Mouse (Mus musculus) heart, postnatal 36 days (tissue): ENCODE data around the gene Orai1. TPM values are rescaled to one million over a fixed set of nuclear protein-coding genes. Genes with fewer than 3 reads are reported as not detected.

Experiments
- DNase-seq, 2 experiments: peaks; one replicate each; pipeline ENCODE4 v3.0.0; 2021 to 2022
- intact Hi-C: fragments of 180-260 bp; cut with DNase I; formaldehyde crosslinking; loops from one replicate; pipeline ENCODE4 v1.15.1; 2025
- total RNA-seq, 2 experiments: library from RNA; stranded (reverse); gene quantifications; 2 replicates each; pipeline ENCODE4 v1.2.3; 2021

Gene Orai1
- total RNA-seq, 2 experiments from 2014 or later: 16.7 to 19.3 TPM

DNA sequence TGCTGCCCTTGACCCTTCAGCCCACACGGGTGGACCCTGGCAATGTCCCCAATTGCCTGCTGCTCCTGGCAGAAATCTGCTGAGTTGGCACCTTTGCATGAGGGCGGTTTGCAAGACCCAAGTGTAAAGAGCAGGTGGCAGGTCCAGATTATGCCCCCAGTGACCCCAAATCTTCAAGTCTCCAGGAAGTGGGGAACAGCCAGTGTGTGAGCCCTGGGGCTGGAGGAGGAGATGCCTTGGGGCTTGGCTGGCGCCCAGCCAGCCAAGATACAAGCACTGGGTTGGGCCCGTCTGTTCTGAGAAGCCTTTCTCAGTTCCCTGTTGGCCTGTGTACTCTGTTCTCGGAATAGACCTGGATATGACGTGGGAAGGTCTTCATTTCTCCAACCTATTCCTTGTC, 12.6 kb downstream of the Orai1 start:
- intact Hi-C loops: no loop called here
- peak in 1 of 2 experiments; percentile 31 for DNase-seq

DNA sequence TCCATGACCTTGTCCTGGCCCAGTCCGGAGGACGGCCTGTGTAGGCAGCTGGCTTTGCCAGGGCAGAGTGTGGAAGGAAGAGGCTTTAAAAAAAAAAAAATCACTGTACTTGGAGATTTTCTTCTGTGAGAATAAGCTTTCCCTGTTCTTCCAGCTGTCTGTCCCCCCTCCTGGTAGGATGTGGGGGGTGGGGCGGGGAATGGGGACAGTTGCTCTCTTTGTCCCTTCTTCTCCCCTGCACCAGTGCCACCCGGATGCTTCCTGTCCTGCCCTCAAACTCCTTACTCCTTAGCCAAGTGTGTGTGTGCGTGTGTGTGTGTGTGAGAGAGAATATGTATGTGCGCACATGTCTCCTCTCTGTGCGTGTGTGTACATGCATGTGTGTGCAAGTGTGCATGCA, 14.9 kb downstream of the Orai1 start:
- intact Hi-C loops: no loop called here
- no peak for DNase-seq

DNA sequence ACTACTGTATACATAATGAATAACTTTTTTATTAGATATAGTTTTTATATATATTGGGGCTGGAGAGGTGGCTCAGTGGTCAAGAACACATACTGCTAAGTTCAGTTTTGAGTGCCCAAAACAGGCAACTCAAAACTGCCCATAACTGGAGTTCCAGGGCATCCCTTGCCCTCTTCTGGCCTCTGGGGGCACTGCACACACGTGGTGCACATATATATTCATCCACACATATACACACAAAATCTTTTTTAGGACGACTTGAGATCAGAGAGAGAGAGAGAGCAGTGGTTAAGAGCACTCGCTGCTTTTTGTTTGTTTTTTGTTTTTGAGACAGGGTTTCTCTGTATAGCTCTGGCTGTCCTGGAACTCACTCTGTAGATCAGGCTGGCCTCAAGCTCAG, 16.4 kb downstream of the Orai1 start:
- intact Hi-C loops: no loop called here
- DNase-seq: no peak

DNA sequence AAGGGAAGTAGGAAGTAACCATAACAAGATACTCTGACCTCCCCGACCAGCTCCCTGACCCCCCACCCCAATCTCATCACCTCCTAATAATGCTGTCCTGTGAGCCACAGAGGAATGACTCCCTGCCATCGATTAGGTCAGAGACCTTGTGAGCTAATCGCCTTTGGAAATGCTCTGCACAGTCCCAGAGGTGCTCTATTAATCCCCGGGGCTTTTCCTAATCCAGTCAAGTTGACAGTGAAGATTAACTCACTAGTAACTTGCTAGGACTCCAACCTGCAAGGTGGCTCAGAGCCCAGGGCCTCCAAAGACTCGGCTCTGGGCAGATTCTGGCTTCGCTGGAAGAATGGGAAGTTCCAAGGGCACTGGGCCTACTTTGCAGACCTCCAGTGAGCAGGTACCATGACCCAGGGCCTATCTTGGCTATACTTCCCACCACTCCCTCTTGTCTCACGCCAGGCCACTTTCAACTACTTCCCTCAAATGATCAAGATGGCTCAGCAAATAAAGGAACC, 18.8 kb downstream of the Orai1 start:
- DNase-seq: no peak
- intact Hi-C loops: no loop called here

DNA sequence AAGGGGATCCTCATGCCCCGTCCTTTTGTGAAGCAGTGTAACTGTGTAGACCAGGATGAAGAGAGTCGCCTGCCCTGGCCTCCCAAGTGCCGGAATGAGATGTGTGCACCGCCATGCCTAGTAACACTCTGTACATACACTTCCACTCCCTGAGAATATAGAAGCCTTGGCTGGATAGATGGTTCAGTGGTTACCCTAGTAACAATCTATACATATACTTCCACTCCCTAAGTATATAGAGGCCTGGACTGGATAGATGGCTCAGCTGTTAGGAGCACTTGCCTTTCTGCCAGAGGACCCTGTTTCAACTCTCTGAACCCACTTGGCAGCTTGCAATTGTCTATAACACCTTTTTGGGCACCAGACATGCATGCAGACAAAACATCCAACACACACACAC, 20.2 kb downstream of the Orai1 start:
- intact Hi-C loops: no loop called here
- DNase-seq: no peak

DNA sequence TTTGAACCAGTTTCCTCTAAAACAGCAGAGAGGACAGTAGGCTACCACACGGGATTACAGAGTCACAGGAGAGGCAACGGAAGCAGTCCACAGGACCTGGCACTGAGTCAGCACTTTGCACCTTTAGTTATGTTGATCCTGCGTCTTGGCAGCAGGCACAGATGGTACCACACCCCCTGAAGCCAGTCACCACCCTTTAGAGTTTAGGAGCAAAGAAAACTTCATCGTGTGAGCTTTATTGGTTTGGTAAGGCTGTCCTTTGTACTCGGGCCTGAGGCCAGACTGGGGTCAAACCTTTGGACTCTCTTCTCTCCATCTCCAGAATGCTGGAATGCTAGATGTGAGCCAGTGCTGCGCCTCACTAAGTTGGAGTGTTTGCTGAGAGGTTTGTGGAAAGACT, 20.7 kb downstream of the Orai1 start:
- no peak for DNase-seq
- intact Hi-C loops: no loop called here

DNA sequence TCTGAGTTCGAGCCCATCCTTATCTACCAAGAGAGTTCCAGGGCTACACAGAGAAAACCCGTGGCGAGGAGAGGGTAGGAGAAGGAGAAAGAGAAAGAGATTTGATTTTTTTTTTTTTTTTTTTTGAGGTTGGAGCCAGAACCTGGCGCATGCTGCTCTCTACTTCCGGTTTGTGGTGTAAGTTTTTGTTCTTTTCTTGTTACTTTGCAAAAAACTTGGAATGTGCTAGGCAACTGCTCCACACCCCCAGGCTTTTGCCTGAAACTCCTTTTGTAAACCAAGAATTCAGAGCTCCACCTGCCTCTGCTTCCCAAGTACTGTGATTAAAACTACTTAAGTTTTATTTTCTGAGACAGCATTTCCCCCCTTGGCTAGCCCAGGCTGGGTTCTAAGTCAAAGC, 23.2 kb downstream of the Orai1 start:
- intact Hi-C loops: no loop called here

DNA sequence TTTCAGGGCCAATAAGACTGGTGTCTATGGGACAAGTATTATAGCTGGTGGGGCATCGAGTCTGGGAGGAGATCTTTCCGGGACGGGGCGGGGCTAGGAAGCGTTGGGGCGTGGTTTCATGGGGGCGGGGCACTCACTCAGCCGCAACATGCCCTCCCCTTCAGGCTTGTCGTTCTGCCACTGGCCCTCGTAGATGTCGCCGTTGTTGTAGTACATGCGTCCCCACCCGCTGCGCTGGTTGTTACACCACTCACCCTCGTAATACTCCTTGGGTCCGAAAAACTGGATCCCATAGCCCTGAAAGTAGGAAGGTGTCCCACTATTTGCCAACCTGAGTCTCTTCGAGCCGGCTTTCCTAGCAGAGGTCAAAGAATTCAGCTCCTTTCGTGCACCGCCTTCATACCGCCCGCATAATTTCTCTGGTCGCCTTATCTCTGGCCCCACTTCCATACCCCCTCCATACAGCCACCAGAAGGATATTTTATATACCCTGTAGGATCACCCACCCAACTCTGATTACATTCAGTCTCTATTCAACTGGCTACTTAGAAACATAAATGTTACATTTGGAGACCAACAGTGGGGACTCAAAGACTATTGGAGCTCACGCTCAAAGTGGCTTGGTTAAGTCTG, 24.4 kb downstream of the Orai1 start:
- peak; percentile 78 to 86 for DNase-seq
- intact Hi-C loops: no loop called here

More for the DNA sequence above, 23.2 kb downstream of the Orai1 start:
- DNase-seq: no peak

DNA sequence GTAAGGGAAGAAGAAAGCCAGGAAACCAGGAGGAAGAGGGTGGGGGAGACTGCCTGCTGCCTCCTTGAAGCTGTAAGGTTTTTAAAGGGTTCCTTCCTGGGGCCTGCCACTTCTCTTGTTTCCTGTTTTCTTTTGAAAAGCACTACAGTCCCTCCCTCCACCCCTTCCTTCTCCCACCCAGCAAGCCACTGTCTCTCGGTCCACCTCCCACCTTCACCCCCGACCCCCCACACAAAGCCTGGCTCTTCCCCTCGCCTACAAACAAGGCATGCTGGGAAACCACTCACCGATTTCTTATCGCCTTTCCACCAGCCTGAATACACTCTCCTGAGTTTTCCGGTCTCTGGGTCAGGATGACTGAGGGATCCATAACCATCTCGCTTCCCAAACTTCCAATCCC, 25.9 kb downstream of the Orai1 start:
- intact Hi-C loops: no loop called here
- DNase-seq: no peak

DNA sequence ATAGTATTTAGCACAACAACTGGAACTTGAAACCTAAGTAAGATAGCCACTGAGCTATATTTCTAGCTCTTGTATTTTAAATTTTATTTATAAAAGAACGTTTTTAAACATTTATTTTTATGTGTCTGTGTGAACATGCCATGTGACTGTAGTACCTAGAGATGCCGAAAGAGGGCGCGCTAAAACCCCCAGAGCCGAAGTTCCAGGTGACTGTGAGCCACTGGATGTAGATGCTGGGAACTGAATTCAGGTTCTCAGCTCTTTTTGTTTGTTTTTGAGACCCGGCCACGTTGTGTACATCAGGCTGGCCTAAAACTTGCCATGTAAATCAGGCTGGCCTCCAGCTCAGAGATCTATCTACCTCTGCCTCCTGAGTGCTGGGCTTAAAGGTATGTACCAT, 29.0 kb downstream of the Orai1 start:
- intact Hi-C loops: no loop called here
- DNase-seq: no peak

DNA sequence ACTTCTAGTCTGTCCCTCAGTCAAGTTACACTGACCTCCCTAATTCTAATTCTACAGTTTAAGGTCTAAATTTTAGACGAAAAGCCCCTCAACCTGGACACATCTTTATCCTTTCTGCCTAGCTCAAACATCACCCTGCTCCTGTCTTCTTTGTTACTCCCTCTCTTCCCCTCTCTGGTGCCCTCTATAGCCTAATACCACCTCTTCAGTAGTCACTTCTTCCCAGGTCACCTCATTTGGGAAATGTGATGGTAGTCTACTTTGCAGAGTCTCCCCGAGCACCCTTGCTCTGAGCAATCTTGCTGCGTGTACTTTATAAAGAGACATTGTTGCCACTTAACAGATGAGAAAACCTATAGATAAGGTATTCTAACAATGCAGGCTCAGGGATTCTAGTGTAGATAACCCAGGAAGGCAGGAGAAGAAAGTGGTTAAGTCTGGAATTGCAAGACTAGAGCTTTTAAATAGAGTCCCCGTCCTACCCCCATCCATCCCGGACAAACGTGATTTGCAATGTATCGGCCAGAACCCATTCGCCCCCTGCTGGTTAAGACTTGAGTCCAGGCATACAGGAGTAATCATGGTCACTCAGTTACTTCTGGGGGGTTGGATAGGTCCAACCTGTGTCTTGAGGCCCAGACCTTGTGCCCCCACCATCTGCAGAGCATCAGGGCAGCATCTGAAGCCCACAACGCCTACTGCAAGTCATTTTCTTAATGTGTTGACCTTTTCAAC, 30.9 kb downstream of the Orai1 start:
- DNase-seq: peak; percentile 76 to 77
- intact Hi-C loops: loop anchor here (1.0 kb wide), 3 partner anchors 32 to 120 kb away; no protein-coding TSS in a partner anchor

DNA sequence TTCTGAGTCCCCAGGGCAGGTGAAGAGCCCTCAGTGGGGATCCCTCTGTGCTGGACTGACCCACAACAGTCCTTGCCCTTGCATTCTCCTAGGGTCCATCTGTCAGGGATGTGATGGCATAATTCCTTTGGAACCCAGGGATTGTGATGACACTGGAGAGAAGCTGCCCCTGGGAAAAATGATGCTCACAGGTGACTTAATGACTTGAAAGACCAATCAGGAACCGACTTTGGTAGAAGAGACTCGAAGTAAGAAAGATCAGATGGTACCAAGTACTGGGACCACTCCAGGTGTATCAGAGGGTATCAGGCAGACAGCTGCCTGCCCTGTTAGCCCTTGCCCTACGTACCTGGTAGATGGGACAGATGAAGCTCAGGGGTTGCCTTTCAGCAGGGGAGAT, 32.0 kb downstream of the Orai1 start, which contains the start of gene Morn3:
TSS of gene Morn3 (minus strand) at position 101 of the 400 bp plus-strand sequence.
- intact Hi-C loops: loop anchor here (1.0 kb wide), 3 partner anchors 34 to 122 kb away; no protein-coding TSS in a partner anchor

DNA sequence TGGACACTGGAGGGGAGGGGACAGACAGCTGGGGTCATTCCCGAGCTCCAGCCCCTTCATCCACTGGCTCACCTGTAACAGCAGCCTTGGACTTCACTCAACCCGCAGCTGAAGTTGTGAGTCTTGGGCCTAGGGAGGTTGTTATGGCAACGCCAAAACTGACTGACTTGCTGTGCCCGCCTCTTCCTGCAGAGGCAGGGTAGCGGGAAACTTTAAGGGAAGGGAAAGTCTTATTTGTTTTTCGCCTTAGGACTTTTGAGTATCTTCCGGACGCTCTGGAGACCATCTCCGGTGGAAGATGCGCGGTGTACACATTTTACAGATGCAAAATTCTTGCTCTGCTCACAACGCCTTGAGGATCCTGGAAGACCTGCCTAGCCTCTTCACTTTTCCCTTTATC, 34.4 kb downstream of the Orai1 start:
- intact Hi-C loops: no loop called here
- no peak for DNase-seq

More for the DNA sequence above, 32.0 kb downstream of the Orai1 start, which contains the start of gene Morn3:
- no peak for DNase-seq

DNA sequence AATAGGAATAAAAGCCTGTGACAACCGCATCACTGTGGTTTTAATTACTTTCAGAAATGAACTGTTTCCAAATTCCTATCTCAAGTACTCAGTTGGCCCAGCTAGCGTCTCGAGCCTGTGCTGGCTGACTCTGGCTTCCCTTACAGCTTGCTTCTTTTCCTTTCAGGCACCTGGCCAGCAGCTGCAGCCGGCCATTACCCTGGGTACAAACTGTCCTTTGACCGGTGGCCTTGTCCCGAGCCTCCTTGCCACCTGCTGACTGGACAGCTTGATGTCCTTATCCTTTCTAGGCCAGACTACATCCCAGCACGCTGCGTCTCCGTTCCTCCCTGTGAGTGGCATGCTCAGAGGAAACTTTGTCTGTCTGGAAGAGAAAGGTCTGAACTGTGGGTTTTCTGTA, 36.0 kb downstream of the Orai1 start:
- no peak for DNase-seq
- intact Hi-C loops: no loop called here

DNA sequence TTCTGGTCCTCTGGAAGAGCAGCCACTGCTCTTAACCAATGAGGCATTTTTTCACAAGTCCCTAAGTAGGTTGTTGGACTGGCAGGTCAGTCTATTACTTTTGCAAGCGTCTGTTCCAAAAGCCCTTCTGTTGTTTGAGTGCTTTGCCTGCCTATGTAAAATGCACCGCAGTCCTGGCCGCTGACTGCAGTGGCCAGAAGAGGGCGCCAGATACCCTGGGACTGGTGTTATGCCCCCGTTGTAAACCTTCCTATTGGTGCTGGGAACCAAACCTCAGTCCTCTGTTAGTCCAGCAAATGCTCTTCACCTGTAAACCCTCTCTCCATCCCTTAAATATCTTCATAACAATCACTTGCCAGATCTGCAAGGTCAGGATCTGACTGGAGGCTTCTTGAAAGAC, 36.9 kb downstream of the Orai1 start:
- intact Hi-C loops: no loop called here

DNA sequence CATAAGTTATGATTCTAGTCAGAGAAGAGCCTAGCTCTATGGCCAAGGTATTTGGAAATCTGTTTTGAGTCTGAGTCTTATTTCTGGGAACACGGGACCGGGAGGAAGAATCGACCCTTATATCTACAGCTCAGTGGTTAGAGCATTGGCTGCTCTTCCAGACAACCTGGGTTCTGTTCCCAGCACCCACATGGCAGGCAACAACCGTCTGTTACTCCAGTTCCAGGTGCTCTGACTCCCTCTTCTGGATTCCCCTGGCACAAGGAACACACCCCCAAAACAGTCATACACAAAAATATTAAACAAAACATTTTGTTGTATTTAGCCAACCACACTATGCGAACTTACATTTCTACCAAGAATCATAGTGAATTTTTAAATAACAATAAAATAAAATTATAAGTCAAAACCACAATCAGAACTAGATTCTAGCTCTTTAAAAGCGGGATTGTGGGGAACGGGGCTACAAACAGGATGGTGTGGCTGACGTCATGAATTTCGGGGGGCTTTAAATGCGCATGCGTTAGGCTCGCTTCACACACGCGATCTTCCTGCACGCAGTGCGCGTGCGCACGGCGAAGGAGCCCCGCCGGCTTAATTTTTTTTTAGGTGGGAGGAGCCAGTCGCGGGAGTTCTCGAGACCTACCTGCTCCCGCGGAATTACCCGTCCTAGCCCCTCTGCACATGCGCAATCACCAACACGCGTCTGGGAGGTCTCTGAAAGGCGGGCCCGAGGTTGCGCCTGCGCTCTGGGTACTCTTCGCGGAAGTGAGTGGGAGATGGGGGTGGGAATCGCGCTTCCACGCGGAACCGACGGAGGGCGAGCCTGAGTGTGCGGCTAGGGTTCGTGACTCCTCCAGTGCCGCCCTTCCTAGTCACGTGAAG, 42.7 kb downstream of the Orai1 start:
- intact Hi-C loops: no loop called here
- peak; percentile 96 to 98 for DNase-seq

More for the DNA sequence above, 36.9 kb downstream of the Orai1 start:
- no peak for DNase-seq

DNA sequence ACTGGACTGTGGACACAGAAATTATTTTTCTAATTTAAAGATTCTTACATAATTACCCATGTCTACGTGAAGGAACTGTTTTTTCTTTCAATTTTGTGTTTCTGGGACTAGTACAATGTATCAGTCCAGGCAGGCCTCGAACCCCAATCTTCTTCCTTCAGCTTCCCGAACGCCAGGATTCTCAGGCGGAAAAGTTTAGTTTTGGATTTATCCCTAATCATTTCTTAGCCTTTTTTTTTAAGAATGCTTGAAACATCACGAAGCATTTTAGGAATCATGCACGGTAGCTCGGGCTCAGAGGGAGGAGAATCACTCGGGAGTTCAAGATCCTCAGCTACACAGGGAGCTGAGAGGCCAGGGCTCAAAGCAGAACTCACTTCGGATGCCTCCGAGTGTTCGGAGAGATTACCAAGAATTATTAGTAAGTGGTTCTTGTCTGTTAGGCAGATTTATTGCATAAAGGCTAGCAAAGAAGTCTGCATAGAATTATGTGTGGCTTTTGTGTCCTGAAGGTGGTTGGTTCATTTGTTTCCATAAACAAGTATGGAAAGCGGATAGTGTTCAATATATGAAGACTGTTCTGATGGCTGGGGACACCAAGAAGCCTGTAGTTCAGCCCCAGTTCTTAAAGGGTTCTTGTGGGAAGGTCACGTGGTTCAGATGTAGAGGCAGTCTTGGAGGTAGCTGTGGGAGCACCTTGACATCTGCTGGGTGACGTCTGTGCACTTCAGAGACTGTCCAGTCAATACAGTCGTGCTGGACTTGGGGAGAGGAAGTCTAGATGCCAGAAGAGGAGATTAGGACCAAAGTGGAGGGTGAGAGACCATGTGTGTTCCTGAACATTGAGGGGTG, 43.6 kb downstream of the Orai1 start:
- intact Hi-C loops: loop anchor here (1.0 kb wide), 1 partner anchor 90 kb away; no protein-coding TSS in a partner anchor
- DNase-seq: no peak

DNA sequence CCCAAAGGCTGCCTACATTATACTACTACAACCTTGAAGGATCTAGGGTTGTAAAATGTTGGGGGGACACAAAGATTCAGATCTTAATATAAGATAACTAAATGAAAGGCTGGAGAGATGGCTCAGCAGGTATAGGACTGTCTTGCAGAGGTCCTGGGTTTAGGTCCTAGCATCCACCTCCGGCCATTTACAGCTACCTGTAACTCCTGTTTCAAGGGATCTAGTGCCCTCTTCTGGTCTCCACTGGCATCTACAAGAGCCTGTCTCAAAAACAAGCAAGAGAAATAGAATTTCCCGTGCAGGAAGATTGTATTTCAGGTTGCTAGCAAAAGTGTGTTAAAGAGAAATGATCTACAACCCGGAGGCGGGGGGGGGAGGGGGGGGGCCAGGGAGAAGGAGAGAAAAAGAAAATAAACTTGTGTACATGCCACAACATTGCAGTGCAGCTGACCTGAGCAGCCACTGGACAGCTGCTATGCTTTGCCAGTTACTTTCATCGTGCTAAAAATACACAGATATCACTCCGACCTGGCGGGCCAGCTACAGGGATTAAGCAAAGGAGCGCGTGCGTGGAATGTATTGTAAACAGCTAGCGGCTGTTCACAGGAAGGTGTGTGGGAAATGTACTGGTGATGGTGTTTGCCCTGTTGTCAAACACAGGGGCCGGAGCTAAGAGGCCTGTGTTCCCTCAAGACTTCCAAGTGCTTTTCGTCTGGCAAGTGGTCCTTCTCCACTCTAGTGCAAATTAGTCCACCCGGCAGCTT, 45.1 kb downstream of the Orai1 start:
- DNase-seq: peak in 1 of 2 experiments; percentile 57
- intact Hi-C loops: loop anchor here (1.0 kb wide), 1 partner anchor 92 kb away; no protein-coding TSS in a partner anchor
